8 mouse cellular contexts compared by ENCODE assay signal in genomic region chr13:94788771-94789649, GRCm38 (mm10). TPM values are rescaled to one million over a fixed set of nuclear protein-coding genes. Genes with fewer than 3 reads are reported as not detected.
A peak's percentile ranks its signal among the peaks of the same experiment; 100 is the strongest.
DNase-seq lines count a peak whose midpoint lies in the region; ATAC-seq lines count a peak whose summit lies in the region.

TSS of gene Tbca (plus strand) at chr13:94788910.

- H3K36me3 ChIP-seq in hindbrain, embryonic 12.5 days = no peaks in the 10 kb centered on the region

- H3K27ac ChIP-seq in hindbrain, embryonic 12.5 days = peak within 1 kb of the TSS; percentile 86

- H3K9ac ChIP-seq in hindbrain, embryonic 12.5 days = peak within 1 kb of the TSS; percentile 99

- peak within 1 kb of the TSS; percentile 81 for H3K4me2 ChIP-seq in hindbrain, embryonic 12.5 days (replicated peaks)

- peak; percentile 97 for ATAC-seq in hindbrain, embryonic 12.5 days (ENCODE audit: low FRiP score)

- H3K4me1 ChIP-seq in hindbrain, embryonic 12.5 days = peaks cover 16% of the 10 kb centered on the region

- H3K9me3 ChIP-seq in hindbrain, embryonic 12.5 days (replicated peaks) = no peaks in the 10 kb centered on the region

- under 1% methylated on average over 59 of the region's 81 CpGs for WGBS in hindbrain, embryonic 12.5 days

- peak; percentile 91 for DNase-seq in Muller cell, postnatal 12 days (ENCODE audit: inconsistent ontology term)
- DNase-seq in cerebellum, adult 9-11 months = peak; percentile 86
- peak; percentile 46 to 82 for DNase-seq in frontal cortex, postnatal 10 days (ENCODE audit: low spot score in 2 of 2)
- peak; percentile 80 to 84 for DNase-seq in layer of hippocampus, postnatal 14 days (ENCODE audit: low spot score in 2 of 2)
- peak; percentile 89 for DNase-seq in lung, postnatal 14 days
- peak; percentile 78 for DNase-seq in retina, adult 2 months (ENCODE audit: low read depth, low spot score)
- peak; percentile 88 to 89 for DNase-seq in thymus, postnatal 36 days

- peaks cover 4% of the 10 kb centered on the region; the same call in 1 of the 2 replicates for H3K27me3 ChIP-seq in hindbrain, embryonic 12.5 days

- H3K4me3 ChIP-seq in hindbrain, embryonic 12.5 days = peak within 1 kb of the TSS; percentile 99

RNA-seq across cellular contexts. Expression of gene Tbca, which starts in this region (rescaled TPM):
- 223 and 234 TPM in 2 replicates for polyA plus RNA-seq in hindbrain, embryonic 12.5 days (2016; fragmentation: Nextera tagmentation; extraction: Ambion mirVana)
- 100 to 1,000 TPM; 156 to 168 TPM for total RNA-seq in layer of hippocampus, postnatal 14 days (2021)

Comparison
In these comparisons a context has a peak if more than half of its experiments do, and no peak if none do; other contexts are left out.
1. Peak in every context shown above with its lines: DNase-seq, ATAC-seq, H3K4me3 ChIP-seq and H3K27ac ChIP-seq.